Mouse (Mus musculus) neural tube, embryonic 15.5 days (tissue): ENCODE results near the gene Trp53i13. TPM values are rescaled to one million over a fixed set of nuclear protein-coding genes. Genes with fewer than 3 reads are reported as not detected.
A peak's percentile ranks its signal among the peaks of the same experiment; 100 is the strongest.

Experiments
- ATAC-seq: fragments of 200-750 bp; cut with Nextera tagmentation; 2 replicates; pipeline ENCODE4 v1.8.0; 2017; ENCODE audit warnings: mild to moderate bottlenecking, moderate TSS enrichment, moderate library complexity; ENCODE audit not compliant: low FRiP score
- H3K27ac ChIP-seq: fragments of 300-500 bp; sonication (generic); replicated peaks from 2 replicates; pipeline ENCODE4 v1.5.1; 2015; ENCODE audit warnings: mild to moderate bottlenecking, inconsistent platforms
- H3K27me3 ChIP-seq: fragments of 300-500 bp; sonication (generic); replicated peaks from 2 replicates; pipeline ENCODE4 v1.6.1; 2015; ENCODE audit warnings: inconsistent platforms
- H3K36me3 ChIP-seq: fragments of 300-500 bp; sonication (generic); 2 replicates; pipeline ENCODE4 v1.6.1; 2015; ENCODE audit warnings: inconsistent platforms
- H3K4me1 ChIP-seq: fragments of 300-500 bp; sonication (generic); 2 replicates; pipeline ENCODE4 v1.6.1; 2015; ENCODE audit warnings: inconsistent platforms
- H3K4me2 ChIP-seq: fragments of 300-500 bp; sonication (generic); 2 replicates; pipeline ENCODE4 v1.6.1; 2015; ENCODE audit warnings: inconsistent platforms, mild to moderate bottlenecking, moderate library complexity
- H3K4me3 ChIP-seq: fragments of 300-500 bp; sonication (generic); replicated peaks from 2 replicates; pipeline ENCODE4 v1.5.1; 2015; ENCODE audit warnings: mild to moderate bottlenecking, inconsistent platforms
- H3K9ac ChIP-seq: fragments of 300-500 bp; sonication (generic); replicated peaks from 2 replicates; pipeline ENCODE4 v1.6.1; 2015; ENCODE audit warnings: mild to moderate bottlenecking, inconsistent platforms
- H3K9me3 ChIP-seq: fragments of 300-500 bp; sonication (generic); replicated peaks from 2 replicates; pipeline ENCODE4 v1.6.1; 2016; ENCODE audit warnings: inconsistent platforms
- WGBS: fragments of 180-500 bp; shearing (Covaris S2); methylation state at CpG from one replicate; pipeline ENCODE4 v1.1.7; 2015; ENCODE audit warnings: mixed read lengths; 5-methylcytosine and 5-hydroxymethylcytosine counted together
- polyA plus RNA-seq: library from polyadenylated mRNA; unstranded; fragments of >200 nt; fragmentation: Nextera tagmentation; extraction: Ambion mirVana; gene quantifications from 2 replicates; pipeline ENCODE4 v1.2.1, GENCODE M21; 2015

Gene Trp53i13
- polyA plus RNA-seq, 1 experiment from 2014 or later: 15.3 TPM

DNA sequence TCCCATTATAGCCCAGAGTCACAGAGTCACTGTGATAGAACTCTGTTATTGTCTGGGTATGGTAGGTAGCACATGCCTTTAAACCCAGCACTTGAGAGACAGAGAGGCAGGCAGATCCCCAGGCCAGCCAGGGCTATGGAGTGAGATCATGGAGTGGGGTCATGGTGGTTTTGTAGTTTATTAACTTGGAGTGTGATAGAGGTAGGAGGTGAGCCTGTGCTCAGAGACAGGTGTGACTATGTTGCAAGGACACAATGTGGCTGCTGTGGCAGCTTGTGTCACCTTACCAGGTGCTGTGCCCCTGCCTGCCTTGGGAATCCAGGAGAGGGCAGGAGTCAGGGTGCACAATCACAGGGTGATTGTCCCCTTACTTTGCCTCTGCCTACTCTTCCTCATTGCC lies 20.3 kb downstream of the Trp53i13 start:
- H3K36me3 ChIP-seq: peaks cover 14% of the 10 kb centered on the region
- no peaks in the 10 kb centered on the region for H3K27me3 ChIP-seq
- H3K9me3 ChIP-seq: no peaks in the 10 kb centered on the region
- ATAC-seq: no peak
- peak overlapping the region; percentile 94 for H3K4me2 ChIP-seq
- H3K4me3 ChIP-seq: 0 out of 2 replicates have a peak overlapping the region, but pooled peaks have one; percentile 87
- peak overlapping the region; percentile 89; the same call in 1 of the 2 replicates for H3K9ac ChIP-seq
- peaks cover 73% of the 10 kb centered on the region for H3K4me1 ChIP-seq
- no peak overlapping the region for H3K27ac ChIP-seq

- Histone ChIP-seq H3K4me3 (peak overlapping the region; percentile 87), H3K27ac (0 out of 2 replicates have a peak overlapping the region, but pooled peaks have one; percentile 91), H3K9ac (peak overlapping the region; percentile 89), H3K27me3 (no peaks in the 10 kb centered on the region), H3K36me3 (peaks cover 6% of the 10 kb centered on the region), H3K4me2 (peak overlapping the region; percentile 94), H3K4me1 (peaks cover 77% of the 10 kb centered on the region), H3K9me3 (no peaks in the 10 kb centered on the region)
- no peak for ATAC-seq
- WGBS: 76% methylated on average over 6 of the region's 6 CpGs
Measured at GRCm38 (mm10) chr11:77494782-77495181, 21.0 kb downstream of the Trp53i13 start.

DNA sequence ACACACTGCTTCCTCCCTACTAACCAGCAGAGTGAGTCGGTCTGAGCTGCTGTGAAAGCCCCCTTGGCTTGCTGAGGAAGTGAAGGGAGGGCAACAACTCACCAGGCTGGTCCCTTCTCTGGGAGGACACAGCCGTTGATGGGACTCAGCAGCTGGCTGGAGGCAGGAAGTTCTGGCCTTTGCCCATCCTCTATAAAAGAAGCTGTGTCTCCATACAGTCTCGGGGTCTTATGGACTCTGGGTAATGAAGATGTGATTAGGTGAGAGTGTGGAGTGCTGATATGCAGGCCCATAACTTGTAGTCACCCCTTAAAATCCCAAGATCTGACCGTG lies 21.5 kb downstream of the Trp53i13 start:
- H3K9me3 ChIP-seq: no peaks in the 10 kb centered on the region
- WGBS: 29% methylated on average over 4 of the region's 4 CpGs
- peaks cover 2% of the 10 kb centered on the region for H3K36me3 ChIP-seq
- peak overlapping the region; percentile 91 for H3K27ac ChIP-seq
- H3K4me1 ChIP-seq: peaks cover 73% of the 10 kb centered on the region
- peak overlapping the region; percentile 87 for H3K4me3 ChIP-seq
- H3K9ac ChIP-seq: peak overlapping the region; percentile 89
- H3K27me3 ChIP-seq: no peaks in the 10 kb centered on the region
- ATAC-seq: no peak
- peak overlapping the region; percentile 94 for H3K4me2 ChIP-seq

GRCm38 (mm10) chr11:77493512-77494343 lies 22.1 kb downstream of the Trp53i13 start, which contains the start of gene Git1:
TSS of gene Git1 (plus strand) at chr11:77493562.
- Histone ChIP-seq H3K4me1 (peaks cover 74% of the 10 kb centered on the region), H3K9ac (peak within 1 kb of the TSS; percentile 89), H3K36me3 (no peaks in the 10 kb centered on the region), H3K4me3 (peak within 1 kb of the TSS; percentile 87), H3K4me2 (peak within 1 kb of the TSS; percentile 94), H3K27ac (peak within 1 kb of the TSS; percentile 91), H3K9me3 (no peaks in the 10 kb centered on the region), H3K27me3 (no peaks in the 10 kb centered on the region)
- no peak for ATAC-seq
- 2% methylated on average over 53 of the region's 74 CpGs for WGBS

- peak overlapping the region; percentile 94 for H3K4me2 ChIP-seq
- H3K27ac ChIP-seq: peak overlapping the region; percentile 91
- H3K4me3 ChIP-seq: peak overlapping the region; percentile 87
- 1% methylated on average over 31 of the region's 32 CpGs for WGBS
- H3K36me3 ChIP-seq: no peaks in the 10 kb centered on the region
- no peaks in the 10 kb centered on the region for H3K27me3 ChIP-seq
- H3K9me3 ChIP-seq: no peaks in the 10 kb centered on the region
- ATAC-seq: peak; percentile 74
- peak overlapping the region; percentile 89 for H3K9ac ChIP-seq
- peaks cover 74% of the 10 kb centered on the region for H3K4me1 ChIP-seq
Measured at GRCm38 (mm10) chr11:77492911-77493332, 22.9 kb downstream of the Trp53i13 start.

DNA sequence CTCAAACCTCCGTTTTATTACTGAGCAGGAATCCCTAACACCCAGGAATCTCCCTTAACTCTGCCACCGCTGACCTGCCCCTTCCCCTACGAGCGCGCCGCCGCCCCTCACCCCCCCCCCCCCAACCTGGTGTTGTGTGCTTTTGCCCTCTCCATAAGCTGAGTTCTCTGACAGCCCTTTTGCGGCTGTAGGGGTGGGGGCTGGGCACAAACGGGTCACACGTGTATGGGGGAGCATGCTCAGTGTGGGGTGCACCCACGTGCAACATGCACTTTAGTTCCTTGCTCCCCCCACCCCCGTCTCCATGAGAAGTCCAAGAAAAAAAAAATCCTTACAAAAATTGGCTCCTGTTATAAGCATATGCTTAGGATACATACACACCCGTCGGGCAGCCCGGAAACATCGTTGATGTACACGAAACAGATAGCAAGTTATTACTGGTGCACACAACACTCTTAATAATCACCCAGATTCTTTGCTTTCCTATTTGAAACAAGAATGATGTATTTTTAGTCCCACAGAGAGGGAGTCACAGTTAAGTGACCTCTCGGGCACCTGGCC lies 23.4 kb downstream of the Trp53i13 start:
- peak overlapping the region; percentile 87 for H3K4me3 ChIP-seq
- H3K36me3 ChIP-seq: no peaks in the 10 kb centered on the region
- peak overlapping the region; percentile 89 for H3K9ac ChIP-seq
- H3K4me2 ChIP-seq: peak overlapping the region; percentile 94
- no peaks in the 10 kb centered on the region for H3K27me3 ChIP-seq
- under 1% methylated on average over 18 of the region's 18 CpGs for WGBS
- H3K4me1 ChIP-seq: peaks cover 75% of the 10 kb centered on the region
- no peak for ATAC-seq
- peak overlapping the region; percentile 91 for H3K27ac ChIP-seq
- H3K9me3 ChIP-seq: no peaks in the 10 kb centered on the region

DNA sequence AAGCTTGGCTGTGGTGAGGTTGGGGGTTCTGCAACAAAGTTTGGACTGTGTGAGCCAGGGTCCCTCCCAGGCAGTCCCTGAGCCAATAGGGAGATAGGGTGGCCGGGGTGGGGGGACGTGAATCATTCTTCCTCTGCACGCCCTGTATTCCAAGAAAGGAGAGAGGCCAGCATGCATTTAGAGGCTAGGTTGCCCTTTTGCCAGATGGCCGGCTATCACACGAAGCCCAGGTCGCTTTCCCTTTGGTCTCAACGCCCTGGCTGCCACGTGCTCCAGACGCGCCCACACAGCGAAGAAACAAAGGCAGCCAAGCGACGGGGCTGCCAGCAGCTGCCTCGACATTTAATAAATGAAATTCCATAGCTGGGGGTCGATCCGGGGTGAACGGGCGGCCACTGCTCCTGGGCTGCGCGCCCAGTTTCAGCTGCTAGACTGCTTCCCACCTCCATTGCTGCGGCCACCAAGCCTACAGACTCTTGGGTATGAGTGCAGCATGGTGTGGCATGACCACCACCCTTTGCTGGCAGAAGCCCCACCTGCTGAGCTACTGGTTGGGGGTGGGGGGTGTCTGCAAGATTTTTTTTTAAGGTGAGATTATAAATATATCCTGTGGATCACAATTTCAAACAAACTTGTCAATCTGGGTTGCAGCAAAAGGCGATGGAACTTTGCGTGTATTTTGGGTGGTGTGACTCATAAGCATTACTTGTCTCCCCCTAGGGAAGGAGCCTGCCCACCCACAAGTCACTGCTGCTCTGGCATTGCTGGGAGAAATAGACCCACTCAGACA lies 24.1 kb downstream of the Trp53i13 start:
- ATAC-seq: peak; percentile 37
- peak overlapping the region; percentile 91 for H3K27ac ChIP-seq
- peaks cover 79% of the 10 kb centered on the region for H3K4me1 ChIP-seq
- WGBS: under 1% methylated on average over 23 of the region's 23 CpGs
- H3K9me3 ChIP-seq: no peaks in the 10 kb centered on the region
- peak overlapping the region; percentile 87 for H3K4me3 ChIP-seq
- no peaks in the 10 kb centered on the region for H3K27me3 ChIP-seq
- peak overlapping the region; percentile 94 for H3K4me2 ChIP-seq
- peak overlapping the region; percentile 89 for H3K9ac ChIP-seq
- H3K36me3 ChIP-seq: no peaks in the 10 kb centered on the region

DNA sequence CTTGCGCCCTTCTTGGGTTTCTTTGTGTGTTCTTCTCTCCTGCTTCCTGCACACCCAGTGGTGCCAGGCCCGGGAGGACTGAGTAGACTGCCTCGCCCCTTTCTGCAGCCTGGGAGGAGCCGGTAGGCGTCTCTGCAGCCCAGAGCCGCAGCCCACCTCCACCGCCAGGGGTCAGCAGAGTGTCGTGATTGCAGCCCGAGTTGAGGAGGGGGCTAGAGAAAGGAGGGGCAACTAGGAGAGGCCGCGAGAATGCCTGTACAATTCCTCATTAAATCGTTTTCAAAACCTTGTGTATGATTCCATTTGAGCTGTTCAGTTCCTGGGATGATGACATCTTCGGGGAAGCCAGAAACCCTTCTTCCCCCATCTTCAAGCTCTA lies 24.7 kb downstream of the Trp53i13 start:
- peaks cover 82% of the 10 kb centered on the region for H3K4me1 ChIP-seq
- peak; percentile 53 for ATAC-seq
- H3K9ac ChIP-seq: peak overlapping the region; percentile 89
- H3K27ac ChIP-seq: peak overlapping the region; percentile 91
- H3K4me2 ChIP-seq: peak overlapping the region; percentile 94
- no peaks in the 10 kb centered on the region for H3K27me3 ChIP-seq
- H3K36me3 ChIP-seq: no peaks in the 10 kb centered on the region
- H3K4me3 ChIP-seq: peak overlapping the region; percentile 87
- WGBS: 0% methylated on average over 13 of the region's 13 CpGs
- no peaks in the 10 kb centered on the region for H3K9me3 ChIP-seq

- H3K4me1 ChIP-seq: peaks cover 82% of the 10 kb centered on the region
- H3K9ac ChIP-seq: peak overlapping the region; percentile 93
- 65% methylated on average over 6 of the region's 6 CpGs for WGBS
- ATAC-seq: no peak
- no peaks in the 10 kb centered on the region for H3K9me3 ChIP-seq
- peak overlapping the region; percentile 91 for H3K27ac ChIP-seq
- H3K36me3 ChIP-seq: no peaks in the 10 kb centered on the region
- H3K4me3 ChIP-seq: peak overlapping the region; percentile 87
- no peaks in the 10 kb centered on the region for H3K27me3 ChIP-seq
- peak overlapping the region; percentile 94 for H3K4me2 ChIP-seq
Measured at GRCm38 (mm10) chr11:77490451-77490850, 25.3 kb downstream of the Trp53i13 start.

DNA sequence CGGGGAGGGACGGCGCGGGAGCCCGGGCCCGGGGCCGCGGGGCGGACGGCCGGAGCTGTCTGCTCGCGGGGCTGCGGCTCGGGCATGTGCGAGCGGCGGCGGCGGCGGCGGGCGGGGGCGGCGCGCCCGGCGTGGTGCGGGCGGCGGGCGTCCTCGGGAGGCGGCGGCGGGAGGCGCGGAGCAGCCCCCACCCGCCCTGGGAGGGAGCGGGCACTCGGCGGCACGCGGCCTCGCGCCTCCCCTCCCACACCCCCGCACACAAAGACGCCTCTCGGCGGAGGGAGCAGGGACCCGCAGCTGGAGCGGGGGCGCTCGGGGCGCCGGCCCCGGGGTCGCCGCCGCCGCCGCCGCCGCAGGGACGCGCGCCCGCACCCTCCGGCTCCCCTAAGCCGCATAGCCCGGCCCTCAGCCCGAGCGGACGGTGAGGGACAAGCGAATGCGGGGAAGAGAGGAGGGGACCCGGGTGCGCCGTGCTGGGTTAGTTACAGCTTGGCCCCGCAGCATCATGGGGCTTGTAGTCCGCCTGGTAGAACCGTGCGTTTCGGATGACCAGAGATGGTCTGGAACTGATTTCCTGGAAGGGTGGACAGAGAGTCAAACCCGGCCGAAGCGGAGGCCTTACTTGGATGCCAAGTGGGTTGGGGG lies 26.1 kb downstream of the Trp53i13 start, which contains the start of gene Ankrd13b:
TSS of gene Ankrd13b (minus strand) at position 88 of the 645 bp plus-strand sequence.
- Histone ChIP-seq H3K27me3 (no peaks in the 10 kb centered on the region), H3K4me1 (peaks cover 82% of the 10 kb centered on the region), H3K4me2 (peak within 1 kb of the TSS; percentile 94), H3K4me3 (peak within 1 kb of the TSS; percentile 87), H3K27ac (peak within 1 kb of the TSS; percentile 91), H3K36me3 (no peaks in the 10 kb centered on the region), H3K9me3 (no peaks in the 10 kb centered on the region), H3K9ac (peak within 1 kb of the TSS; percentile 93)
- ATAC-seq: peak; percentile 74
- WGBS: under 1% methylated on average over 62 of the region's 87 CpGs
